Mouse (Mus musculus) thymus, adult 2 months (tissue): Measurements from ENCODE around the gene Gpr137.

Experiments
- CTCF ChIP-seq: fragments of 200-500 bp; IDR thresholded peaks from 2 replicates; pipeline ENCODE4 v1.5.1; 2012; ENCODE audit warnings: mild to moderate bottlenecking, control low read depth, low read length, moderate library complexity, borderline replicate concordance; ENCODE audit not compliant: control insufficient read depth, poor library complexity, insufficient read depth; ENCODE audit errors: extremely low read depth
- POLR2A ChIP-seq: fragments of 200-500 bp; IDR thresholded peaks from 2 replicates; pipeline ENCODE4 v1.6.1; 2012; ENCODE audit warnings: mild to moderate bottlenecking, low read length, control low read depth, moderate library complexity; ENCODE audit not compliant: control insufficient read depth, poor library complexity, insufficient read depth; ENCODE audit errors: extremely low read depth

DNA sequence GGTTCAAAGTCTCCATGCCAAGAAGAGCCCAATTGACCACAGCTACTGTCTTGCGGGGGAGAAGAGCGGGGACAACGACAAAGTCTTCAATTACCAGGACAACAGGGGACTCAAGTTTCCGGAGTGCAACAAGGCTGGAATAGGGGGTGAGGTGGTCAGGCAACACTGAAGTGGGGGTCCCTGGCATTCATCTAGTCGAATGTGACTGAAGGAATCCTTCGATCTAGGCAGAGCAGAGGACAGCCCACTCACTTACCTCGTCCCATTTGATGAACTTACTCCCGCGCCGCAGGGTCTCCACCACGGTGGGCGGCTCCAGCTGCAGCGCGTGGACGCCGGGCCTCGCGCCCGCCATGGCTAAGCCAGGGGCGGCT, 27.0 kb upstream of the Gpr137 start:
- no peak for TF ChIP-seq CTCF
- TF ChIP-seq POLR2A = no peak
